Mouse (Mus musculus): Measurements from ENCODE around the gene Rasal1. TPM values are rescaled to one million over a fixed set of nuclear protein-coding genes. Genes with fewer than 3 reads are reported as not detected.

Rasal1 gene
- total RNA-seq, 1 experiment from 2014 or later = 19.6 TPM

Other genes with a start within 250 kb of the Rasal1 start
- gene Lhx5, start 217.1 kb upstream of the Rasal1 start, total RNA-seq (2021) = not detected in 2 replicates
- gene Sdsl, start 176.0 kb upstream of the Rasal1 start, total RNA-seq (2021) = 65.0 and 99.0 TPM in 2 replicates
- gene Sds, start 172.3 kb upstream of the Rasal1 start, total RNA-seq (2021) = 2.9 TPM in 1 of 2 replicates, not detected in the other
- gene Plbd2, start 145.2 kb upstream of the Rasal1 start, total RNA-seq (2021) = 76.4 and 93.3 TPM in 2 replicates
- 34.5 and 55.3 TPM in 2 replicates for gene Slc8b1, start 137.6 kb upstream of the Rasal1 start, total RNA-seq (2021)
- gene Tpcn1, start 60.1 kb upstream of the Rasal1 start, total RNA-seq (2021) = 40.2 and 42.4 TPM in 2 replicates
- 0.57 and 0.67 TPM in 2 replicates for gene Iqcd, start 59.8 kb upstream of the Rasal1 start, total RNA-seq (2021)
- 15.9 and 17.5 TPM in 2 replicates for gene Rita1, start 36.2 kb upstream of the Rasal1 start, total RNA-seq (2021)
- gene Ddx54, start 36.1 kb upstream of the Rasal1 start, total RNA-seq (2021) = 50.5 and 54.7 TPM in 2 replicates
- gene Cfap73, start 14.6 kb upstream of the Rasal1 start, total RNA-seq (2021) = 2.8 and 3.1 TPM in 2 replicates
- 11.0 and 11.8 TPM in 2 replicates for gene Dtx1, start 63.1 kb downstream of the Rasal1 start, total RNA-seq (2021)
- gene Oas2, start 101.0 kb downstream of the Rasal1 start, total RNA-seq (2021) = 0.67 and 0.95 TPM in 2 replicates
- gene Oas3, start 128.8 kb downstream of the Rasal1 start, total RNA-seq (2021) = 0.64 TPM in 1 of 2 replicates, not detected in the other
- gene Oas1e, start 146.7 kb downstream of the Rasal1 start, total RNA-seq (2021) = not detected in 2 replicates
- 1.3 and 1.5 TPM in 2 replicates for gene Oas1c, start 163.7 kb downstream of the Rasal1 start, total RNA-seq (2021)
- gene Oas1f, start 198.6 kb downstream of the Rasal1 start, total RNA-seq (2021) = not detected in 2 replicates
- gene Oas1h, start 212.6 kb downstream of the Rasal1 start, total RNA-seq (2021) = not detected in 2 replicates
- gene Oas1g, start 238.8 kb downstream of the Rasal1 start, total RNA-seq (2021) = 0.58 and 1.7 TPM in 2 replicates

Data from adrenal gland, postnatal 25 days (tissue).